Comparison of ENCODE assay signal across 8 mouse cellular contexts in genomic region chr7:35553751-35554604, GRCm38 (mm10). TPM values are rescaled to one million over a fixed set of nuclear protein-coding genes. Genes with fewer than 3 reads are reported as not detected.
DNase-seq lines count a peak whose midpoint lies in the region; ATAC-seq and TF ChIP-seq lines count a peak whose summit lies in the region.

No protein-coding gene starts in this region.

- peak overlapping the region; percentile 97 for H3K4me2 ChIP-seq in lung, postnatal 0 days (replicated peaks; ENCODE audit: low read depth, low read length)

- no peak for ATAC-seq in lung, postnatal 0 days

- H3K36me3 ChIP-seq in testis, adult 2 months (ENCODE audit: control insufficient read depth, insufficient read depth, low read length) = no peaks in the 10 kb centered on the region
- peaks cover 9% of the 10 kb centered on the region for H3K36me3 ChIP-seq in lung, postnatal 0 days (ENCODE audit: insufficient read depth, low read length)

- H3K9me3 ChIP-seq in lung, postnatal 0 days (ENCODE audit: low read length) = no peaks in the 10 kb centered on the region

- no peak overlapping the region for H3K9ac ChIP-seq in lung, postnatal 0 days (replicated peaks; ENCODE audit: low read depth)

- no peak for DNase-seq in testis, postnatal 14 days (ENCODE audit: low spot score)
- peak; percentile 51 for DNase-seq in cerebellum, adult 9-10 months
- peak; percentile 18 to 44 for DNase-seq in heart, postnatal 10 days
- DNase-seq in layer of hippocampus, adult 2 months (ENCODE audit: low spot score in 2 of 2) = peak; percentile 21 to 26
- peak; percentile 48 for DNase-seq in lung, postnatal 0 days (ENCODE audit: low spot score)
- peak; percentile 58 for DNase-seq in right cerebral cortex, postnatal 4 days
- no peak for DNase-seq in yolk sac, embryonic 10.5 days (ENCODE audit: low spot score)

- no peak for TF ChIP-seq CTCF in testis, adult 2 months (IDR thresholded peaks at IDR 0.05; ENCODE audit: control insufficient read depth, insufficient read depth, insufficient replicate concordance, low read depth, low read length)
- TF ChIP-seq CTCF in layer of hippocampus, adult 2 months (conservative IDR thresholded peaks at IDR 0.05) = peak; percentile 73
- TF ChIP-seq CTCF in lung, postnatal 0 days (IDR thresholded peaks at IDR 0.05) = peak; percentile 54

- intact Hi-C loops in heart, postnatal 10 days (cut with DNase I) = loop anchor here (2.0 kb wide), 1 partner anchor 17 kb away; no protein-coding TSS in a partner anchor

- no peaks in the 10 kb centered on the region for H3K27me3 ChIP-seq in testis, adult 2 months (ENCODE audit: control insufficient read depth, insufficient read depth, low read length)
- H3K27me3 ChIP-seq in lung, postnatal 0 days (replicated peaks; ENCODE audit: insufficient read depth, low read length) = no peaks in the 10 kb centered on the region

- no peak overlapping the region for H3K4me3 ChIP-seq in testis, adult 2 months (ENCODE audit: control insufficient read depth, low read depth, low read length)
- peak overlapping the region; percentile 83 for H3K4me3 ChIP-seq in layer of hippocampus, adult 2 months
- 0 out of 2 replicates have a peak overlapping the region, but pooled peaks have one; percentile 87 for H3K4me3 ChIP-seq in lung, postnatal 0 days (ENCODE audit: low read depth, low read length)

- TF ChIP-seq EP300 in lung, postnatal 0 days (IDR thresholded peaks at IDR 0.05) = no peak

- 47% methylated on average over 10 of the region's 10 CpGs for WGBS in lung, postnatal 0 days

- H3K4me1 ChIP-seq in testis, adult 2 months (ENCODE audit: control insufficient read depth, insufficient read depth, low read length) = peaks cover 11% of the 10 kb centered on the region
- peaks cover 3% of the 10 kb centered on the region; the same call in 1 of the 2 replicates for H3K4me1 ChIP-seq in lung, postnatal 0 days (ENCODE audit: insufficient read depth, low read depth, low read length)

- no peak for TF ChIP-seq POLR2A in testis, adult 2 months (IDR thresholded peaks at IDR 0.05; ENCODE audit: control insufficient read depth, low read depth, low read length)

- 0 out of 2 replicates have a peak overlapping the region, but pooled peaks have one; percentile 1 for H3K27ac ChIP-seq in testis, adult 2 months (ENCODE audit: control insufficient read depth, insufficient read depth, low read depth, low read length)
- H3K27ac ChIP-seq in layer of hippocampus, adult 2 months = peak overlapping the region; percentile 95
- no peak overlapping the region for H3K27ac ChIP-seq in lung, postnatal 0 days (ENCODE audit: low read length)

RNA-seq across cellular contexts. Expression of gene Nudt19, which starts 2.1 kb away (rescaled TPM):
- 4.9 and 5.7 TPM in 2 replicates for polyA plus RNA-seq in testis, adult 2 months (2012; rRNA removed)
- total RNA-seq in heart, postnatal 10 days (2021) = 10 to 100 TPM; 74.6 to 83.4 TPM
- 10 to 100 TPM; 65.1 to 67.3 TPM for total RNA-seq in layer of hippocampus, adult 2 months (2021)
- 28.9 and 30.5 TPM in 2 replicates for polyA plus RNA-seq in lung, postnatal 0 days (2015; fragmentation: Nextera tagmentation; extraction: Ambion mirVana)

RNA-seq across cellular contexts. Expression of gene Tdrd12, which starts 16.4 kb away (rescaled TPM):
- polyA plus RNA-seq in testis, adult 2 months (2012; rRNA removed) = 19.0 and 24.1 TPM in 2 replicates
- 1 to 10 TPM in 1 of 2 experiments, under 1 TPM in 1; 0.60 to 1.3 TPM for total RNA-seq in heart, postnatal 10 days (2021)
- under 1 TPM; 0.64 to 0.74 TPM for total RNA-seq in layer of hippocampus, adult 2 months (2021)
- polyA plus RNA-seq in lung, postnatal 0 days (2015; fragmentation: Nextera tagmentation; extraction: Ambion mirVana) = 0.12 TPM in 1 of 2 replicates, not detected in the other

RNA-seq across cellular contexts. Expression of gene Rgs9bp, which starts 31.4 kb away (rescaled TPM):
- polyA plus RNA-seq in testis, adult 2 months (2012; rRNA removed) = 0.06 and 0.07 TPM in 2 replicates
- under 1 TPM; 0.10 to 0.12 TPM for total RNA-seq in heart, postnatal 10 days (2021)
- under 1 TPM; 0.34 to 0.51 TPM for total RNA-seq in layer of hippocampus, adult 2 months (2021)
- polyA plus RNA-seq in lung, postnatal 0 days (2015; fragmentation: Nextera tagmentation; extraction: Ambion mirVana) = 0.02 and 0.04 TPM in 2 replicates

RNA-seq across cellular contexts. Expression of gene Ankrd27, which starts 32.1 kb away (rescaled TPM):
- polyA plus RNA-seq in testis, adult 2 months (2012; rRNA removed) = 12.8 and 15.0 TPM in 2 replicates
- 10 to 100 TPM; 15.6 to 16.4 TPM for total RNA-seq in heart, postnatal 10 days (2021)
- total RNA-seq in layer of hippocampus, adult 2 months (2021) = 10 to 100 TPM; 35.8 to 44.2 TPM
- 12.7 and 16.7 TPM in 2 replicates for polyA plus RNA-seq in lung, postnatal 0 days (2015; fragmentation: Nextera tagmentation; extraction: Ambion mirVana)

Comparison
In these comparisons a context has a peak if more than half of its experiments do, and no peak if none do; other contexts are left out.
1. DNase-seq: peak in cerebellum, adult 9-10 months (single experiment), heart, postnatal 10 days (2 of 2), layer of hippocampus, adult 2 months (2 of 2), lung, postnatal 0 days (single experiment) and right cerebral cortex, postnatal 4 days (single experiment); none in testis, postnatal 14 days (single experiment) and yolk sac, embryonic 10.5 days (single experiment).